Mouse (Mus musculus) neural tube, embryonic 14.5 days (tissue): ENCODE results near the gene Otos. TPM values are rescaled to one million over a fixed set of nuclear protein-coding genes. Genes with fewer than 3 reads are reported as not detected.

ENCODE experiments used
- ATAC-seq: fragments of 200-750 bp; cut with Nextera tagmentation; 2 replicates; pipeline ENCODE4 v1.8.0; 2017; ENCODE audit warnings: low read depth, mild to moderate bottlenecking, moderate TSS enrichment, moderate library complexity
- H3K27ac ChIP-seq: fragments of 300-500 bp; sonication (generic); 2 replicates; pipeline ENCODE4 v1.5.1; 2014; ENCODE audit warnings: low read depth, mild to moderate bottlenecking, control low read depth, low read length, moderate library complexity, mixed read lengths
- H3K27me3 ChIP-seq: fragments of 300-500 bp; sonication (generic); 2 replicates; pipeline ENCODE4 v1.6.1; 2014; ENCODE audit warnings: low read length; ENCODE audit not compliant: control insufficient read depth, insufficient read depth
- H3K36me3 ChIP-seq: fragments of 300-500 bp; sonication (generic); 2 replicates; pipeline ENCODE4 v1.6.1; 2014; ENCODE audit warnings: low read length, mixed read lengths; ENCODE audit not compliant: control insufficient read depth, insufficient read depth
- H3K4me1 ChIP-seq: fragments of 300-500 bp; sonication (generic); 2 replicates; pipeline ENCODE4 v1.6.1; 2014; ENCODE audit warnings: low read length; ENCODE audit not compliant: control insufficient read depth, insufficient read depth
- H3K4me2 ChIP-seq: fragments of 300-500 bp; sonication (generic); 2 replicates; pipeline ENCODE4 v1.6.1; 2014; ENCODE audit warnings: mild to moderate bottlenecking, low read depth, low read length, control low read depth
- H3K4me3 ChIP-seq: fragments of 300-500 bp; sonication (generic); 2 replicates; pipeline ENCODE4 v1.5.1; 2014; ENCODE audit warnings: low read depth, low read length, control low read depth, mixed read lengths
- H3K9ac ChIP-seq: fragments of 300-500 bp; sonication (generic); replicated peaks from 2 replicates; pipeline ENCODE4 v1.6.1; 2014; ENCODE audit warnings: low read depth, mild to moderate bottlenecking, control low read depth, low read length, mixed read lengths
- H3K9me3 ChIP-seq: fragments of 300-500 bp; sonication (generic); 2 replicates; pipeline ENCODE4 v1.6.1; 2016; ENCODE audit warnings: low read length; ENCODE audit not compliant: control insufficient read depth
- WGBS: fragments of 180-500 bp; shearing (Covaris S2); extraction: QIAGEN DNeasy Blood & Tissue Kit; methylation state at CpG from one replicate; pipeline ENCODE4 v1.1.7; 2014; 5-methylcytosine and 5-hydroxymethylcytosine counted together
- polyA plus RNA-seq: library from polyadenylated mRNA; unstranded; fragments of >200 nt; fragmentation: Nextera tagmentation; extraction: Ambion mirVana; gene quantifications from 2 replicates; pipeline ENCODE4 v1.2.1, GENCODE M21; 2014

The Otos gene
- polyA plus RNA-seq, 1 experiment from 2014 or later: 0.21 TPM

- Histone ChIP-seq H3K27me3 (no peaks in the 10 kb centered on the region), H3K4me2 (no peak within 1 kb of the TSS), H3K9me3 (no peaks in the 10 kb centered on the region), H3K4me3 (no peak within 1 kb of the TSS), H3K36me3 (no peaks in the 10 kb centered on the region), H3K4me1 (no peaks in the 10 kb centered on the region), H3K27ac (no peak within 1 kb of the TSS), H3K9ac (no peak within 1 kb of the TSS)
- no peak for ATAC-seq
- WGBS: 85% methylated on average over 1 of the region's 1 CpGs
These were observed 43.2 kb downstream of the Otos start, which contains the start of gene Olfr1410 for GRCm38 (mm10) chr1:92605482-92605881. Olfr1410 (plus strand) TSS chr1:92605782.

DNA sequence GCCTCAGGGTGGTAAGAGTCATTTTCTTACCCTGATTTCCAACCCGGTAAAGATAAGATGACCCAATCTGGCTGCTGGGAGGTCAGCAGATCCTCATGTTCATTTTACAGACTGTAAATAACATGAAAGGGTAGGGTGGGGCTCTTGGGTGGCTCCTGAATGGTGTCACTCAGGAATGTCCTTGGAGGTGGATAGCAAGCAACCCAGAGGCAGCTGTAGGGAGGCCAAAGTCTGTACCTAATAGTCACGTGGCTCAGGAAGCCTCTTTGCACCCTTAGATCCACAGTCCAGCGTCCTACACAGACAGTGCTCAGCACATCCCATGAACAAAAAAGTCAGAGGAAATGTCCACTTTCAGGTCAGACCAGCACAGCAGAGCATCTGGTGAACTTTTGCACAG is 52.6 kb downstream of the Otos start:
- no peak overlapping the region for H3K4me3 ChIP-seq
- ATAC-seq: no peak

More for the DNA sequence above, 52.6 kb downstream of the Otos start:
- Histone ChIP-seq H3K4me2 (no peak overlapping the region), H3K27ac (no peak overlapping the region), H3K36me3 (no peaks in the 10 kb centered on the region), H3K4me1 (no peaks in the 10 kb centered on the region), H3K27me3 (no peaks in the 10 kb centered on the region), H3K9me3 (no peaks in the 10 kb centered on the region), H3K9ac (no peak overlapping the region)
- WGBS: 91% methylated on average over 3 of the region's 3 CpGs

Other genes with a start within 250 kb of the Otos start
- gene Ndufa10, start 175.0 kb downstream of the Otos start, polyA plus RNA-seq: 326 and 363 TPM in 2 replicates
- not detected in 2 replicates for gene Olfr1416, start 163.7 kb downstream of the Otos start, polyA plus RNA-seq
- not detected in 2 replicates for gene Olfr1415, start 152.7 kb downstream of the Otos start, polyA plus RNA-seq
- not detected in 2 replicates for gene Olfr1414, start 130.2 kb downstream of the Otos start, polyA plus RNA-seq
- not detected in 2 replicates for gene Olfr1413, start 77.5 kb downstream of the Otos start, polyA plus RNA-seq
- gene Olfr1412, start 63.1 kb downstream of the Otos start, polyA plus RNA-seq: not detected in 2 replicates
- not detected in 2 replicates for gene Olfr1411, start 54.4 kb downstream of the Otos start, polyA plus RNA-seq
- gene Olfr1410, start 43.1 kb downstream of the Otos start, polyA plus RNA-seq: not detected in 2 replicates
- gene Olfr12, start 31.1 kb downstream of the Otos start, polyA plus RNA-seq: not detected in 2 replicates
- gene Cops9, start 6.9 kb downstream of the Otos start, polyA plus RNA-seq: 560 and 641 TPM in 2 replicates
- 58.5 and 65.7 TPM in 2 replicates for gene Gpc1, start 182.8 kb upstream of the Otos start, polyA plus RNA-seq